Mouse (Mus musculus) neural tube, embryonic 14.5 days (tissue): ENCODE results near the gene Trip10. TPM values are rescaled to one million over a fixed set of nuclear protein-coding genes. Genes with fewer than 3 reads are reported as not detected.
"Not testable (repeated sequence)": the region's sequence is repeated elsewhere in the genome, so short reads cannot be mapped to it uniquely, and the experiment has no call there.

Source experiments
- ATAC-seq: fragments of 200-750 bp; cut with Nextera tagmentation; 2 replicates; pipeline ENCODE4 v1.8.0; 2017; ENCODE audit warnings: low read depth, mild to moderate bottlenecking, moderate TSS enrichment, moderate library complexity
- H3K27ac ChIP-seq: fragments of 300-500 bp; sonication (generic); 2 replicates; pipeline ENCODE4 v1.5.1; 2014; ENCODE audit warnings: low read depth, mild to moderate bottlenecking, control low read depth, low read length, moderate library complexity, mixed read lengths
- H3K27me3 ChIP-seq: fragments of 300-500 bp; sonication (generic); 2 replicates; pipeline ENCODE4 v1.6.1; 2014; ENCODE audit warnings: low read length; ENCODE audit not compliant: control insufficient read depth, insufficient read depth
- H3K36me3 ChIP-seq: fragments of 300-500 bp; sonication (generic); 2 replicates; pipeline ENCODE4 v1.6.1; 2014; ENCODE audit warnings: low read length, mixed read lengths; ENCODE audit not compliant: control insufficient read depth, insufficient read depth
- H3K4me1 ChIP-seq: fragments of 300-500 bp; sonication (generic); 2 replicates; pipeline ENCODE4 v1.6.1; 2014; ENCODE audit warnings: low read length; ENCODE audit not compliant: control insufficient read depth, insufficient read depth
- H3K4me2 ChIP-seq: fragments of 300-500 bp; sonication (generic); 2 replicates; pipeline ENCODE4 v1.6.1; 2014; ENCODE audit warnings: mild to moderate bottlenecking, low read depth, low read length, control low read depth
- H3K4me3 ChIP-seq: fragments of 300-500 bp; sonication (generic); 2 replicates; pipeline ENCODE4 v1.5.1; 2014; ENCODE audit warnings: low read depth, low read length, control low read depth, mixed read lengths
- H3K9ac ChIP-seq: fragments of 300-500 bp; sonication (generic); replicated peaks from 2 replicates; pipeline ENCODE4 v1.6.1; 2014; ENCODE audit warnings: low read depth, mild to moderate bottlenecking, control low read depth, low read length, mixed read lengths
- H3K9me3 ChIP-seq: fragments of 300-500 bp; sonication (generic); 2 replicates; pipeline ENCODE4 v1.6.1; 2016; ENCODE audit warnings: low read length; ENCODE audit not compliant: control insufficient read depth
- WGBS: fragments of 180-500 bp; shearing (Covaris S2); extraction: QIAGEN DNeasy Blood & Tissue Kit; methylation state at CpG from one replicate; pipeline ENCODE4 v1.1.7; 2014; 5-methylcytosine and 5-hydroxymethylcytosine counted together
- polyA plus RNA-seq: library from polyadenylated mRNA; unstranded; fragments of >200 nt; fragmentation: Nextera tagmentation; extraction: Ambion mirVana; gene quantifications from 2 replicates; pipeline ENCODE4 v1.2.1, GENCODE M21; 2014

The Trip10 gene
- polyA plus RNA-seq, 1 experiment from 2014 or later = 5.4 TPM

DNA sequence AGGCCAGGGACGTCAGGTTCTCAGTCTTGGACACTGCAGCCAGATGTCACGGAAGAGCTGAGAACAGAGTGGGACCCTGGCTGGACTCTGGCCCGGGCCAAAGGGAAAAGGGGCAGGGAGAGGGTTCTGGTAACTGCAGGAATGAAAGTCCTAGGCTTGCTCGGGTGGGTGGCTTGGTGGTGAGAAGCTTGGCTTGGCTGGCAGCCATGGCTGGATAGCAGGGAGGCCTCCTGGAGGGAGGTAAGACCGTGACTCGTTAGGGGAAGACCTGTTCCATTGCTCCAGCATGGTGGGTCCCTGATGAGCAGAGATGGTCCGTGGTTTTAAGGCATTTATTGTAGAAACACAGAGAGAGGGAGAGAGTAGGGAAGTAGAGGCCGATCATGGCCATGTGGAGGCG, 22.0 kb downstream of the Trip10 start:
- no peak for ATAC-seq
- H3K9ac ChIP-seq = no peak overlapping the region
- H3K27me3 ChIP-seq = peaks cover 19% of the 10 kb centered on the region
- 69% methylated on average over 9 of the region's 9 CpGs for WGBS
- H3K36me3 ChIP-seq = no peaks in the 10 kb centered on the region
- H3K27ac ChIP-seq = no peak overlapping the region
- no peak overlapping the region for H3K4me3 ChIP-seq
- H3K4me2 ChIP-seq = no peak overlapping the region
- H3K4me1 ChIP-seq = peaks cover 11% of the 10 kb centered on the region; the same call in 1 of the 2 replicates
- no peaks in the 10 kb centered on the region for H3K9me3 ChIP-seq

DNA sequence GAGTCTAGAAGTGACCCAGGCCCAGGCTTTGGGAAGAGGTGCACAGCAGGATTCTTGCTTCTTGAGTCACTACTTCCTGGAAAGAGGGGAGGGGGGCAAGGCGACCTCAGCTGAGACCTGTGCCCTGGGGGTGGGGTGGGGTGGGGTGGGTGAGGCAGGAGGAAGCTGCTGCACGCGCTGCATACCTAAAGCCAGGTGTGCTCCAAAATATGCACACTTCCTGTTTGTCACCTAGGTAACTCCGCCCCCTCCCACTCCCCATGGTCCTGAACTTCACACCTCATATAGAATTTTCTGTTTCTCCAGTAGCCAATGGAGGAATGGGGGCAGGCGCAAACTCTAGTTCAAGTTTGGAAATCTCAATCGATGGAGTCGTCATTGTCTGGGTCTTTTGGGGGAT, 24.6 kb downstream of the Trip10 start:
- WGBS = 41% methylated on average over 7 of the region's 7 CpGs
- ATAC-seq = no peak

DNA sequence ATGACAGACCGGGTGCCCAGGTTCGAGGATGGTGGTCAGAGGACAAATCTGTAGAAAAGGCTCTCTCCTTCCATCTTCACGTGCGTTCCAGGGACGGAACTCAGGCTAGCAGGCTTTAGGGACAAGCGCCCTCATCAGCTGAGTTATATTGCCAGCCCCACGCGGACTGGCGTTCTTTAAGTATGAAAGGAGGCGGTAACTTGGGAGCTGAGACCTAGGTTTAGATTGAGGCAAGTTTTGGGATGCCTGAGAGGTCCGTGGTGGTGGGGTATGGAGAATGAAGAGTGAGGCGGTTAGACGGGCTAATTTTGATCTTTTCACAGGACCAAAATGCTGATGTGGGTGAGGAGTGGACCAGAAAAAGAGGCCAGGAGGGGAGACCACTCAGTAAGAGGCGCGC, 25.4 kb downstream of the Trip10 start:
- Histone ChIP-seq H3K4me3 (peak overlapping the region; percentile 38), H3K36me3 (no peaks in the 10 kb centered on the region), H3K27ac (no peak overlapping the region), H3K4me1 (peaks cover 11% of the 10 kb centered on the region; the same call in 1 of the 2 replicates), H3K9ac (no peak overlapping the region), H3K4me2 (peak overlapping the region; percentile 63), H3K9me3 (no peaks in the 10 kb centered on the region), H3K27me3 (peaks cover 19% of the 10 kb centered on the region)
- ATAC-seq = no peak
- 8% methylated on average over 15 of the region's 15 CpGs for whole genome bisulfite sequencing

More for the DNA sequence above, 24.6 kb downstream of the Trip10 start:
- Histone ChIP-seq H3K27me3 (peaks cover 19% of the 10 kb centered on the region), H3K36me3 (no peaks in the 10 kb centered on the region), H3K4me1 (peaks cover 11% of the 10 kb centered on the region; the same call in 1 of the 2 replicates), H3K4me3 (no peak overlapping the region), H3K9me3 (no peaks in the 10 kb centered on the region), H3K4me2 (no peak overlapping the region), H3K27ac (no peak overlapping the region), H3K9ac (no peak overlapping the region)

DNA sequence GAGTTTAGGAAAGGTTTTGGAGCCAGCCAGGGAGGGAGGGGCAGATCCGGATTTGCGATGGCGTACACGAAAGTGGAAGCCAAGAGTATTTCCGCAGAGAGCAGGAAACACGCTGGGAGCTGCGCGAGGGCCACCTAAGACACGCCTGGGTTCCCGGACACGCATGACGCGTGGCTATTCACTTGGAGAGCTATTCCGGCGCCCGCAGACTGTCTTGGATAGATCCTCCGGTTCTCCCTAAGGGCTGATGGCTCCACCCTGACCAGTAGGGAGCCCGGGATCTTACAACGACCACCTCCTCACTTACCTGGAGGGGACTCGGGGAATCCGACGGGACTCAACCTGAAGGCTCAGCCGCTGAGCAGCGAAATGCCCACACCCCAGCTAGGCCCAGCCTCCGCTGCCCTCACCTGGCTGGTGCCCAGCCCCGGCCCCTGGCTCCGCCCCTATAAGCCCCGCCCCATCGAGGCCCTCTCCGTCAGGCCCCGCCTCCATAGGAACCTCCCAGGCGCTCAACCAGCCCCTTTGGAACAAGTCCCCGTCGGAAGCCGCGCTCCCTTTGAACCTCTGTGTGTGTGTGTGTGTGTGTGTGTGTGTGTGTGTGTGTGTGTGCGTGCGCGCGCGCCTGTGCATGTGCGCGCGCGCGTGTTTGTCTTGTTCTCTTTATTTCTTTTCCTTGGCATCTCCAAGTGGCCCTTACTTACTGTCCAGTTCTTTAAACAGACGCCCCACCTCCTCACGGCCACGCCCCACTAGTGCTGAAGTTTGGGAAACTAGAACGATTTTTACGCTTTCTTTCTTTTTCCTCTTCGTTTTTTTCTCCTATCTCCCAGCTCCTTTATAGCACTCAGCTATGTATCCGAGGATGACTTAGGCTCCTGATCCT, 26.1 kb downstream of the Trip10 start:
- peak overlapping the region; percentile 63 for H3K4me2 ChIP-seq
- no peaks in the 10 kb centered on the region for H3K36me3 ChIP-seq
- H3K27me3 ChIP-seq = peaks cover 19% of the 10 kb centered on the region
- H3K27ac ChIP-seq = no peak overlapping the region
- peak overlapping the region; percentile 38 for H3K4me3 ChIP-seq
- H3K9ac ChIP-seq = peak overlapping the region; percentile 12; the same call in 1 of the 2 replicates
- 1% methylated on average over 52 of the region's 53 CpGs for WGBS
- H3K4me1 ChIP-seq = peaks cover 11% of the 10 kb centered on the region; the same call in 1 of the 2 replicates
- H3K9me3 ChIP-seq = no peaks in the 10 kb centered on the region
- ATAC-seq = peak; percentile 67

DNA sequence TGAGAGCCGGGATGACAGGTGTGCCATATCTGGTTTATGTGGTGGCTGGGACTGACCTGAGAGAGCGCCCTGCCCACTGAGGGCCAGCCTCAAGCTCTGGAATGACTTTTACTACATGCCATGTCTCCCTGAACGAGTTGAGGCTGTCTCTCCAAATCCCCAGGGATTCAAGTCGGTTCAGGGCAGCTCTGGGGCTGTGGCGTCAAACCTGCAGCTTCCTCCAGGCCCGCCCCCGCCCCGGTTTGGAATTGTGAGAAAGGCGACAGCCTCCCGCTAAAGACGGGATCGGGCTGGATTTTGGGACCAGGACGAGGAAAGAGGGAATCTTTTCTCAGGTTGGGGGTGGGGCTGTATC, 26.7 kb downstream of the Trip10 start:
- Histone ChIP-seq H3K9ac (0 out of 2 replicates have a peak overlapping the region, but pooled peaks have one; percentile 12), H3K27me3 (peaks cover 19% of the 10 kb centered on the region), H3K4me3 (peak overlapping the region; percentile 38), H3K9me3 (no peaks in the 10 kb centered on the region), H3K36me3 (no peaks in the 10 kb centered on the region), H3K27ac (no peak overlapping the region), H3K4me2 (peak overlapping the region; percentile 63), H3K4me1 (peaks cover 11% of the 10 kb centered on the region; the same call in 1 of the 2 replicates)
- peak; percentile 32 for ATAC-seq
- 2% methylated on average over 13 of the region's 13 CpGs for WGBS

DNA sequence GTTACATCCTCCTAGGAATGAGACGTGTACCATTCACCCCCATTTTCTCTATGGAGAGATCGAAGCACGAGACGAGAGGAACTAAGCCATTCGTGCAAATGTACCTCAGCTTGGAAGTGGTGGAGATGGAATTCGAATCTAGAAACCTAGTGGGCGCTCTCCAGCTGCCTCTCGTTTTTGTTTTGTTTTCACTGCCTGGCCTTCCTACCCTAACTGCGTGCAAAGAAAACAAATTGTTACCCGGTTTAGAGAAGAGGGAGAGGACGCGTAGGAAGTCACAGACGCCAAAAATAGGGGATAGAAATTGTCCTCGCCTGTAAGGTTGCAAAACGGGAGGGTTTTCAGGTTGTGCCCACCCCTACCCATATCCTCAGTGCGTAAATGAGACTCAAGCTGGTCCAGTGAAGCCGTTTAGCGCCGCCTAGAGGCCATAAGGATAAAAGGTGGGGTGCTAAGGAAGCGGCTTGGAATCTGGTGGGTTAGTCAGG, 27.4 kb downstream of the Trip10 start:
- H3K36me3 ChIP-seq = no peaks in the 10 kb centered on the region
- peak; percentile 79 for ATAC-seq
- H3K27ac ChIP-seq = no peak overlapping the region
- H3K4me1 ChIP-seq = peaks cover 11% of the 10 kb centered on the region; the same call in 1 of the 2 replicates
- H3K9me3 ChIP-seq = no peaks in the 10 kb centered on the region
- peaks cover 19% of the 10 kb centered on the region for H3K27me3 ChIP-seq
- H3K9ac ChIP-seq = 0 out of 2 replicates have a peak overlapping the region, but pooled peaks have one; percentile 16
- under 1% methylated on average over 20 of the region's 20 CpGs for WGBS
- H3K4me3 ChIP-seq = peak overlapping the region; percentile 38
- H3K4me2 ChIP-seq = peak overlapping the region; percentile 63

DNA sequence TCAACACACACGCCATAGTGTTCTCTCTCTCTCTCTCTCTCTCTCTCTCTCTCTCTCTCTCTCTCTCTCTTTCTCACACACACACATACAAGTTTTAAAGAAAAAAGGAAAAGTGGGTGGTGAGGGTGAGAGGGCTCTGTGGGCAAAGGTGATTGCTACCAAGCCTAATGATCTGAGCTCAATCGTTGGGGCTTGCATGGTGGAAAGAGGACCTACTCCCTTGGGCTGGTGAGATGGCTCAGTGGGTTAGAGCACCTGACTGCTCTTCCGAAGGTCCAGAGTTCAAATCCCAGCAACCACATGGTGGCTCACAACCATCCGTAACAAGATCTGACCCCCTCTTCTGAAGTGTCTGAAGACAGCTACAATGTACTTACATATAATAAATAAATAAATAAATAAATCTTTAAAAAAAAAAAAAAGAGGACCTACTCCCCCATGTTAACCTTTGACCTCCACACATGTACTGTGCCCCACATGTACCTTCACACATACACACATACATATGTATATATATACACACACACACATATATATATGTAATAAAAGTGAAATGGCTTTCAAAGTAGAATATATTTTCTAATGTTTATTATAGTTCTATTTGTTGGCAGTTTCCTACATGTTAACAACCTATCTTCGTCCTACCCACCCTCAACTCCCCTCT, 28.5 kb downstream of the Trip10 start:
- H3K36me3 ChIP-seq, H3K4me3 ChIP-seq, H3K4me2 ChIP-seq, H3K9me3 ChIP-seq, H3K9ac ChIP-seq, ATAC-seq, H3K27ac ChIP-seq: not testable (repeated sequence)
- peaks cover 11% of the 10 kb centered on the region; the same call in 1 of the 2 replicates for H3K4me1 ChIP-seq
- 88% methylated on average over 4 of the region's 5 CpGs for WGBS
- peaks cover 19% of the 10 kb centered on the region for H3K27me3 ChIP-seq

DNA sequence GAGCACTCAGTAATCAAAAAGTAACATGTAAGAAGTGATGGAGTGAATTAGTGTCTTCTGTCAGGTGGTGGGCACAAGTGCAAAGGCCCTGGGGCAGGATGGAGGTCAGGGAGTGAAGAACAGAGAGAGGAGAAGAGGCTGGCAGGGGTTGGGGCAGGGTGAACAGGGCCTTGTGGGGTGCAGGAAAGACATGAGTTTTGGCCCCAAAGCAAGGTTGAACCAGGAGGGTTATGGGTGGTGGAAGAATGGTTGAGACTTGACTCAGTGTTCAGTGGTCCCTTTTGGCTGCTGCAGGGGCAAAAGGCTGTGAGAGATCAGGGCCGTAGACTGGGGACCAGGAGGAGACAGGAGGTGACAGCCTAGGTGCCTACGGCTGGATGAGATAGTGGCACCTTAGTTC, 29.3 kb downstream of the Trip10 start:
- Histone ChIP-seq H3K9ac (no peak overlapping the region), H3K4me2 (no peak overlapping the region), H3K27me3 (peaks cover 19% of the 10 kb centered on the region), H3K36me3 (no peaks in the 10 kb centered on the region), H3K27ac (no peak overlapping the region), H3K4me1 (peaks cover 11% of the 10 kb centered on the region; the same call in 1 of the 2 replicates), H3K9me3 (no peaks in the 10 kb centered on the region), H3K4me3 (no peak overlapping the region)
- 88% methylated on average over 2 of the region's 2 CpGs for WGBS
- ATAC-seq = no peak
